Mouse (Mus musculus) hindbrain, embryonic 14.5 days (tissue): ENCODE measurements around the gene Ube4a. TPM values are rescaled to one million over a fixed set of nuclear protein-coding genes. Genes with fewer than 3 reads are reported as not detected.

ENCODE experiments used
- ATAC-seq: fragments of 200-750 bp; cut with Nextera tagmentation; 2 replicates; pipeline ENCODE4 v1.8.0; 2017; ENCODE audit warnings: moderate number of reproducible peaks, mild to moderate bottlenecking, moderate TSS enrichment, moderate library complexity; ENCODE audit not compliant: low FRiP score
- DNase-seq: peaks from one replicate; pipeline ENCODE4 v3.0.0-alpha.2; 2015; ENCODE audit warnings: low spot score
- H3K27ac ChIP-seq: fragments of 300-500 bp; sonication (generic); 2 replicates; pipeline ENCODE4 v1.5.1; 2014; ENCODE audit warnings: mild to moderate bottlenecking, moderate library complexity
- H3K27me3 ChIP-seq: fragments of 300-500 bp; sonication (generic); 2 replicates; pipeline ENCODE4 v1.6.1; 2014; ENCODE audit warnings: mild to moderate bottlenecking, low read length, mixed read lengths; ENCODE audit not compliant: control insufficient read depth, insufficient read depth
- H3K36me3 ChIP-seq: fragments of 300-500 bp; sonication (generic); replicated peaks from 2 replicates; pipeline ENCODE4 v1.6.1; 2014; ENCODE audit not compliant: control insufficient read depth, insufficient read depth
- H3K4me1 ChIP-seq: fragments of 300-500 bp; sonication (generic); replicated peaks from 2 replicates; pipeline ENCODE4 v1.6.1; 2014; ENCODE audit warnings: antibody characterized with exemption, low read length, mixed read lengths; ENCODE audit not compliant: control insufficient read depth, insufficient read depth
- H3K4me2 ChIP-seq: fragments of 300-500 bp; sonication (generic); replicated peaks from 2 replicates; pipeline ENCODE4 v1.6.1; 2014; ENCODE audit warnings: mild to moderate bottlenecking, moderate library complexity
- H3K4me3 ChIP-seq: fragments of 300-500 bp; sonication (generic); replicated peaks from 2 replicates; pipeline ENCODE4 v1.5.1; 2014; ENCODE audit warnings: mild to moderate bottlenecking, low read length
- H3K9ac ChIP-seq: fragments of 300-500 bp; sonication (generic); 2 replicates; pipeline ENCODE4 v1.6.1; 2014
- H3K9me3 ChIP-seq: fragments of 300-500 bp; sonication (generic); 2 replicates; pipeline ENCODE4 v1.6.1; 2016; ENCODE audit warnings: low read length; ENCODE audit not compliant: control insufficient read depth
- WGBS: fragments of 180-500 bp; shearing (Covaris S2); extraction: QIAGEN DNeasy Blood & Tissue Kit; methylation state at CpG from one replicate; pipeline ENCODE4 v1.1.7; 2014; 5-methylcytosine and 5-hydroxymethylcytosine counted together
- polyA plus RNA-seq: library from polyadenylated mRNA; unstranded; fragments of >200 nt; fragmentation: Nextera tagmentation; extraction: Ambion mirVana; gene quantifications from 2 replicates; pipeline ENCODE4 v1.2.1, GENCODE M21; 2014

The Ube4a gene
- polyA plus RNA-seq, 1 experiment from 2014 or later: 46.0 TPM

- 25% methylated on average over 3 of the region's 3 CpGs for WGBS
- DNase-seq (peak; percentile 64), ATAC-seq (no peak)
- Histone ChIP-seq H3K27me3 (0 out of 2 replicates have a peak, but pooled peaks cover 7% of the 10 kb centered on the region), H3K9me3 (no peaks in the 10 kb centered on the region), H3K4me1 (peaks cover 14% of the 10 kb centered on the region), H3K4me3 (no peak overlapping the region), H3K4me2 (no peak overlapping the region), H3K36me3 (peaks cover 13% of the 10 kb centered on the region), H3K27ac (no peak overlapping the region), H3K9ac (no peak overlapping the region)
These were observed 1.4 kb upstream of the Ube4a start for GRCm38 (mm10) chr9:44966815-44967242.

DNA sequence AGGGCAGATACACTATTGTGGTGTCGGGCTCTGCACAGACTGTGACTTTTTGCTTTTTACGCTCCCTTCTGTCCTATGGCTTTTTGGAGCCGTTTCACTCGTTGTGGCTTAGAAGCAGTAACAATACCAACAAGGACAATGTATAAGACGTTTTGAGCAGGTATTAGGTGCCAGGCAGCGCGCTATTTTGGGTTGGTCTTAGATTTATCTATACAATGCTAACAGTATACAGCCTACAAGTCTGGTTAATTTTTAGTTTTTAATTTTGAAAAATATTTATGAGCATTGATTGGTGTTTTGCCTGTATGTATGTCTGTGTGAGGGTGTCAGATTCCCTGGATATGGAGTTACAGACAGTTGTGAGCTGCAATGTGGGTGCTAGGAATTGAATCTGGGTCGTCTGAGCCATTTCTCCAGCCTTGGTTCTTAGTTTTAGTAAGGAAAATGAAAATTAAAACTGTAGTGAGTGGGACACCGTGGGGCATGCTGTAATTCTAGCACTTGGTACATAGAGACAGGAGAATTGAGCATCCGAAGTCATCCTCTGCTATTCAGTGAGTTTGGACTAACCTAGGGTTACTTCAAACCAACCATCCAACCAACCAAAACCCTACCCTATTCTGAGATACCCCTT is 550 bp upstream of the Ube4a start:
- H3K4me2 ChIP-seq: peak overlapping the region; percentile 86
- peaks cover 14% of the 10 kb centered on the region for H3K4me1 ChIP-seq
- ATAC-seq (peak; percentile 25; the same call in 1 of the 2 replicates), DNase-seq (no peak)
- 0 out of 2 replicates have a peak, but pooled peaks cover 5% of the 10 kb centered on the region for H3K27me3 ChIP-seq
- H3K36me3 ChIP-seq: peaks cover 22% of the 10 kb centered on the region
- H3K9me3 ChIP-seq: no peaks in the 10 kb centered on the region
- WGBS: 14% methylated on average over 10 of the region's 10 CpGs
- peak overlapping the region; percentile 79 for H3K27ac ChIP-seq
- peak overlapping the region; percentile 66 for H3K4me3 ChIP-seq
- H3K9ac ChIP-seq: peak overlapping the region; percentile 60

- Histone ChIP-seq H3K4me1 (no peaks in the 10 kb centered on the region), H3K27ac (no peak overlapping the region), H3K9me3 (no peaks in the 10 kb centered on the region), H3K27me3 (no peaks in the 10 kb centered on the region), H3K4me3 (no peak overlapping the region), H3K4me2 (no peak overlapping the region), H3K9ac (no peak overlapping the region), H3K36me3 (peaks cover 92% of the 10 kb centered on the region)
- 93% methylated on average over 3 of the region's 3 CpGs for WGBS
- ATAC-seq (no peak), DNase-seq (no peak)
These were observed 11.0 kb downstream of the Ube4a start for GRCm38 (mm10) chr9:44954432-44954831.

DNA sequence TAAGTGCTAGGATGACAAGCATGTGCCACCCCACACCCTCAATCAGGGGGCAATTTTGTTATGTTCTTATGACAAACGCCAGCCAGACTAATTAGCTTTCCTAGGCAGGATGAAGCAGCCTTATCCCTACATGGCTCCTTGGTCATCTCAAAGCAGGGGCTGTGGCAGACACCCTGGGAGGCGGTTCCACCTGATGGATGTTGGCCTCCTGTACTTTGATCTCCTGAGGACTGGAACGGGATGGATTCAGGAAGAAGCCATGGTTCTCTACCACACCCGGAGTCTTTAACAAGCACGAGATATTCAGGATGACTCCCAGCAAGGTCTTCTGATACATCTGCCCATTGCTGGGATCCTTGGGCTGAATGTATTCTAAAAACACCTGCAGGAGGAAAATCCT is 17.6 kb downstream of the Ube4a start:
- WGBS: 97% methylated on average over 5 of the region's 5 CpGs
- no peak for ATAC-seq
- peaks cover 98% of the 10 kb centered on the region for H3K36me3 ChIP-seq

DNA sequence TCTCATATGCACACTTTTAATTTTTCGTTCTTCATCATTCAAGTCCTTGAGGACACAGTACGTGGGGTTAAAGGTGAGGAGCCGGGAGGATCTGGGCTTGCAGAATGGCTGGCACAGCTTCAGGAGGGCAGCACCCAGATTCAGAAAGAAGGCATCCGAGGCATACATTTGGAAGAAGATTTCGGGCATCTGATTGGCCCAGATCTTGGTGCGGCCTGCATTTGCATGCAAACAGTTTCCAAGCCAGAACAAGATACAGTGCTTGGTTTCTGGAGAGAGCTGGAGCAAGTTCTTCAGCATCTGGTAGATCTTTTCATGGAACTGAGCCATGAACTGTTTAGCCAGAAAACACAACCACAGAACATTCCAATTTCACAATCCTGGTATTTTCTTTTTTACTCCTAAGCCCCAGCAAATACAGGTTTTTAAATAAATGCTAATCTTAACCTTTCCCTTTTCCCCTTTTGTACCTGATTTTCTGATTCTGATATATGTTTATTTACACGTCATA is 19.2 kb downstream of the Ube4a start:
- DNase-seq: no peak
- Histone ChIP-seq H3K36me3 (peaks cover 100% of the 10 kb centered on the region), H3K4me1 (no peaks in the 10 kb centered on the region), H3K4me3 (no peak overlapping the region), H3K9me3 (no peaks in the 10 kb centered on the region), H3K9ac (no peak overlapping the region), H3K27me3 (no peaks in the 10 kb centered on the region), H3K27ac (no peak overlapping the region), H3K4me2 (no peak overlapping the region)
- ATAC-seq: no peak
- WGBS: 92% methylated on average over 7 of the region's 7 CpGs

More for the DNA sequence above, 17.6 kb downstream of the Ube4a start:
- Histone ChIP-seq H3K4me3 (no peak overlapping the region), H3K27me3 (no peaks in the 10 kb centered on the region), H3K4me1 (no peaks in the 10 kb centered on the region), H3K4me2 (no peak overlapping the region), H3K9me3 (no peaks in the 10 kb centered on the region), H3K9ac (no peak overlapping the region), H3K27ac (no peak overlapping the region)
- DNase-seq: no peak

DNA sequence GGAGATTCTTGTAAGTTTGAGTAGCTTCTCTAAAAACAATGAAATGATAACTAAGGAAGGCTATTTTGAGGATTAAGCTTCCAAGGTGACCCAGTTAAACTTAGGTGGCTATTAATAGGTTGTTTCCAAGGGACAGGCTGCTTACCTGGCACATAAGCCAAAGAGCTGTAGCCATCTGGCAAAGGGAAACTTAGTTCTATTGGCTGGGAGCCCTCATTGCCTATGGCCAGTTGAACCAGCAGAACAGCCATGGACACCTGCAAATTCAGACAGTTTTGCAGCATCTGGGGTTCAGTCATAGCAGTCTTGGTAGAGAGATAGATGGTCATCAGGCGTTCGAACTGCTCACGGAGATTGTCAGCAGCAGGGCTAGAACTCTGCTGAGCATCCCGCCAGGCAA is 23.0 kb downstream of the Ube4a start:
- no peak overlapping the region for H3K27ac ChIP-seq
- no peaks in the 10 kb centered on the region for H3K9me3 ChIP-seq
- WGBS: 93% methylated on average over 4 of the region's 4 CpGs
- DNase-seq: no peak
- ATAC-seq: no peak
- no peaks in the 10 kb centered on the region for H3K4me1 ChIP-seq
- H3K27me3 ChIP-seq: no peaks in the 10 kb centered on the region
- H3K4me3 ChIP-seq: no peak overlapping the region
- H3K4me2 ChIP-seq: no peak overlapping the region
- no peak overlapping the region for H3K9ac ChIP-seq
- H3K36me3 ChIP-seq: peaks cover 99% of the 10 kb centered on the region

DNA sequence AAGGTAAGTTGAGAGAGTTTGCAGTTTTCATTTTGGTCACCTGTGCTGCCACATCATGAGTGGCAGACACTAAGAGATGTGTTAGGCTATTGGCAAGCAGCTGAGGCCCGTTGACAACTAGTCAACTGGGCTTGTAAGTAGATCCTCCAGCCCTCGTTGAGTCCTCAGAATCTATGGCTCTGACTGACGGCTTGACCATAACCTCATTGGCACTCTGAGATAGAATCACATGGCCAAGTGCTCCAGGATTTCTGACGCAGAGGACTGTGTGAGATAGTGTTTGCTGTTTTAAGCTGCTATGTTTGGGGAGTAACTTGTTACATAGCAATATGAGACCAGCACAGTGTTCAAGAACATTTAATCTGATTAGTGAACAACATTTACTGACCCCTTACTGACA is 23.6 kb downstream of the Ube4a start:
- Histone ChIP-seq H3K36me3 (peaks cover 98% of the 10 kb centered on the region), H3K9me3 (no peaks in the 10 kb centered on the region), H3K4me3 (no peak overlapping the region), H3K9ac (no peak overlapping the region), H3K27ac (no peak overlapping the region), H3K4me1 (no peaks in the 10 kb centered on the region), H3K4me2 (no peak overlapping the region), H3K27me3 (no peaks in the 10 kb centered on the region)
- WGBS: 93% methylated on average over 4 of the region's 4 CpGs
- DNase-seq (no peak), ATAC-seq (no peak)

DNA sequence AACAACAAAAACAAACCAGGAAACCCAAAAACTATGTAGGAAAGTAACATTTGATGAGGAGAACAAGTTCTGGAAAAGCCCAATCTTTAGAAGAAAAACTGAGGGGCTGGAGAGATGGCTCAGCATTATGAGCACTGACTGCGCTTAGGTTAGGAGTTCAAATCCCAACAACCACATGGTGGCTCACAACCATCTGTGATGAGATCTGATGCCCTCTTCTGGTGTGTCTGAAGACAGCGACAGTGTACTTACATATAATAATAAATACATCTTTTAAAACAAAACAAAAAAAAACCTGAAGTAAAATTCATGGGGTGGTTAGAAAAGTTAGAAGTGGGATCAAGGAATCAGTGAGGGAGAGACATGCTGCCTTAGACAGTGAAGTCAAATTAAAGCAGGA is 43.9 kb downstream of the Ube4a start:
- peak overlapping the region; percentile 62 for H3K4me3 ChIP-seq
- H3K9ac ChIP-seq: peak overlapping the region; percentile 73
- DNase-seq (no peak), ATAC-seq (no peak)
- H3K4me2 ChIP-seq: peak overlapping the region; percentile 75
- WGBS: 69% methylated on average over 2 of the region's 2 CpGs
- H3K36me3 ChIP-seq: peaks cover 10% of the 10 kb centered on the region
- peaks cover 8% of the 10 kb centered on the region for H3K4me1 ChIP-seq
- H3K27me3 ChIP-seq: no peaks in the 10 kb centered on the region
- no peaks in the 10 kb centered on the region for H3K9me3 ChIP-seq
- H3K27ac ChIP-seq: peak overlapping the region; percentile 93

GRCm38 (mm10) chr9:44921123-44921468 is 44.3 kb downstream of the Ube4a start:
- Histone ChIP-seq H3K27ac (peak overlapping the region; percentile 93), H3K36me3 (peaks cover 5% of the 10 kb centered on the region), H3K9ac (peak overlapping the region; percentile 73), H3K4me2 (peak overlapping the region; percentile 75), H3K27me3 (no peaks in the 10 kb centered on the region), H3K9me3 (no peaks in the 10 kb centered on the region), H3K4me3 (peak overlapping the region; percentile 62), H3K4me1 (peaks cover 8% of the 10 kb centered on the region)
- ATAC-seq: peak; percentile 88
- DNase-seq: no peak
- WGBS: under 1% methylated on average over 8 of the region's 8 CpGs
